Mouse (Mus musculus) G1E (cell line): Measurements from ENCODE around the gene Lrrc8e. TPM values are rescaled to one million over a fixed set of nuclear protein-coding genes. Genes with fewer than 3 reads are reported as not detected.

Experiments used
- ATAC-seq: 2 replicates; pipeline ENCODE4 v1.8.0; 2016; ENCODE audit warnings: mild to moderate bottlenecking; ENCODE audit not compliant: insufficient number of reproducible peaks, poor library complexity, low FRiP score, severe bottlenecking; ENCODE audit errors: extremely low read depth
- DNase-seq: peaks from one replicate; pipeline ENCODE4 v3.0.0; 2012; ENCODE audit warnings: low spot score
- H3K27me3 ChIP-seq: 2 replicates; pipeline ENCODE4 v1.6.1; 2012; ENCODE audit warnings: mild to moderate bottlenecking, low read length, inconsistent platforms; ENCODE audit not compliant: insufficient read depth
- H3K36me3 ChIP-seq: replicated peaks from 2 replicates; pipeline ENCODE3; 2012; ENCODE audit warnings: mild to moderate bottlenecking, inconsistent platforms
- H3K4me1 ChIP-seq: 2 replicates; pipeline ENCODE4 v1.6.1; 2012; ENCODE audit warnings: low read depth, low read length, inconsistent platforms, mixed read lengths; ENCODE audit not compliant: insufficient read depth
- H3K4me3 ChIP-seq: 2 replicates; pipeline ENCODE4 v1.5.1; 2012; ENCODE audit warnings: low read depth, mild to moderate bottlenecking, inconsistent platforms, low read length, moderate library complexity, mixed read lengths
- H3K9me3 ChIP-seq: replicated peaks from 2 replicates; pipeline ENCODE4 v1.6.1; 2012; ENCODE audit warnings: inconsistent platforms
- CTCF ChIP-seq: IDR thresholded peaks from 2 replicates; pipeline ENCODE4 v1.5.1; 2012; ENCODE audit warnings: low read depth, low read length, inconsistent platforms, mixed read lengths
- GATA1 ChIP-seq: IDR thresholded peaks from 2 replicates; pipeline ENCODE4 v1.6.1; 2012; ENCODE audit warnings: borderline replicate concordance, low read length, inconsistent platforms, mixed read lengths
- GATA2 ChIP-seq: IDR thresholded peaks from 2 replicates; pipeline ENCODE4 v1.6.1; 2012; ENCODE audit warnings: low read depth, low read length, inconsistent platforms, borderline replicate concordance
- POLR2AphosphoS5 ChIP-seq: IDR thresholded peaks from 2 replicates; pipeline ENCODE4 v1.6.1; 2012; ENCODE audit warnings: low read depth, low read length, inconsistent platforms; ENCODE audit not compliant: insufficient replicate concordance
- TAL1 ChIP-seq: conservative IDR thresholded peaks from 2 replicates; pipeline ENCODE4 v1.6.1; 2012; ENCODE audit warnings: low read depth, low read length, inconsistent platforms, mixed read lengths
- polyA plus RNA-seq: library from polyadenylated mRNA; stranded (reverse); fragments of >175 nt; gene quantifications from 2 replicates; pipeline ENCODE4 v1.2.3, GENCODE M21; 2012
- total RNA-seq, 2 experiments: library from RNA; stranded (forward) in 1 of 2; stranded (reverse) in 1 of 2; fragments of 200-1000 nt in 1 of 2; fragments of >200 nt in 1 of 2; fragmentation: Nextera tagmentation in 1 of 2; gene quantifications; 2 replicates each; pipeline ENCODE4 v1.2.3; 2014 to 2017

Lrrc8e gene
- total and polyA plus RNA-seq, 3 experiments = 0.04 to 2.6 (median 0.23) TPM

DNA sequence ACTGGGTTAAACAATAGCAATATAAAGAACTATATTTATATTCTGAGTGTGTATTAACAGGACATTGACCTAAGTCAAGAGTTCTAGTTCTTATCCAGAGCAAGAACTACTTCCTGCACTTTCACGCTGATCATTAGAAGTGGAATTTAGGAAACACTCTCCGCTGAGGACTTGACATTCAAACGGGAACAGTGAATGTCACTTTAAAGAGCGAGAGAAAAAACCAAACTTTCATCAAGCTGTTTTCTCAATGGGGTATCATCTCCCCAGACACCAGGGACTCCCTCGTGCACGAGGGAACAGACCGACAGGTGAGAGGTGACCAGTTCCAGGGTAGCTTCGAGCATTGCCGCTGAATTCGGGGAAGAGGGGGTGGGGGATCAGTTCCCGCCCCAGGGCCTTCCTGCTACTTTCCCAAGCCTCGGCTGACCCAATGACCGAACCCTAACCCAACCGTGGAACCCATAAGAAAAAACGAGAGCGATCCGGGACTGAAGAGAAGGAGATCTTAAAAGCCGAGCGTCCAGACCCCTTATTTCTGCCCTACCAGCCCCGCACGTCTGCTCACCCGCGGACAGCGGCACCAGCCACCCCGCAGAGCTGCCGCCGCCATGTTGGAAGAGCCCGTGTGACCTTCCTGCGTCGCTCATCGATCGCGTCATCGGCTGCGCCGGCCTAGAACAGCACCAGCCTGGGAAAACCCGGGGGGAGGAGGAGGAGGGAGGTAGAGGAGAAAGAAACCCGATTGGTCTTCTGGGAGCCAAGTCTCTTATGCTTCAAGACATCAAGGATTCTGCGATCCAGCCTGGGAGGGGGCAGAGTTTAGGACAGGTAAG lies 48.9 kb downstream of the Lrrc8e start, which contains the start of gene Timm44:
Gene Timm44, minus strand, starts transcription at position 639 of the 836 bp plus-strand sequence.
- Histone ChIP-seq H3K36me3 (peaks cover 35% of the 10 kb centered on the region), H3K9me3 (no peaks in the 10 kb centered on the region), H3K4me1 (peaks cover 32% of the 10 kb centered on the region), H3K27me3 (no peaks in the 10 kb centered on the region), H3K4me3 (peak within 1 kb of the TSS; percentile 87)
- DNase-seq = peak; percentile 87
- no peak for TF ChIP-seq GATA1
- TF ChIP-seq POLR2AphosphoS5 = no peak
- ATAC-seq = peak; percentile 95

- Histone ChIP-seq H3K4me1 (peaks cover 32% of the 10 kb centered on the region), H3K9me3 (no peaks in the 10 kb centered on the region), H3K27me3 (no peaks in the 10 kb centered on the region), H3K4me3 (peak overlapping the region; percentile 87), H3K36me3 (peaks cover 31% of the 10 kb centered on the region)
- no peak for ATAC-seq
- TF ChIP-seq GATA1 = no peak
- TF ChIP-seq CTCF = no peak
- TF ChIP-seq GATA2 = no peak
- no peak for TF ChIP-seq TAL1
- TF ChIP-seq POLR2AphosphoS5 = no peak
- no peak for DNase-seq
Observed at GRCm38 (mm10) chr8:4276111-4276465, 49.5 kb downstream of the Lrrc8e start.

Other genes with a start within 250 kb of the Lrrc8e start
- gene Cd209f, start 121.0 kb upstream of the Lrrc8e start, total RNA-seq (2014; fragmentation: Nextera tagmentation) = not detected in 2 replicates
- gene Cd209f, start 121.0 kb upstream of the Lrrc8e start, total RNA-seq (2017) = 0.38 TPM in 1 of 2 replicates, not detected in the other
- 0.04 TPM in 1 of 2 replicates, not detected in the other for gene Cd209f, start 121.0 kb upstream of the Lrrc8e start, polyA plus RNA-seq
- gene Cd209g, start 92.7 kb upstream of the Lrrc8e start, total RNA-seq (2014; fragmentation: Nextera tagmentation) = not detected in 2 replicates
- 0.05 and 0.06 TPM in 2 replicates for gene Cd209g, start 92.7 kb upstream of the Lrrc8e start, total RNA-seq (2017)
- not detected in 2 replicates for gene Cd209g, start 92.7 kb upstream of the Lrrc8e start, polyA plus RNA-seq
- 12.7 and 12.8 TPM in 2 replicates for gene Evi5l, start 60.3 kb upstream of the Lrrc8e start, total RNA-seq (2014; fragmentation: Nextera tagmentation)
- gene Evi5l, start 60.3 kb upstream of the Lrrc8e start, total RNA-seq (2017) = 8.5 and 13.1 TPM in 2 replicates
- 9.7 and 11.5 TPM in 2 replicates for gene Evi5l, start 60.3 kb upstream of the Lrrc8e start, polyA plus RNA-seq
- 0.29 and 0.60 TPM in 2 replicates for gene Prr36, start 9.4 kb upstream of the Lrrc8e start, total RNA-seq (2014; fragmentation: Nextera tagmentation)
- 0.16 and 0.23 TPM in 2 replicates for gene Prr36, start 9.4 kb upstream of the Lrrc8e start, total RNA-seq (2017)
- gene Prr36, start 9.4 kb upstream of the Lrrc8e start, polyA plus RNA-seq = 0.23 and 0.36 TPM in 2 replicates
- gene Map2k7, start 11.9 kb downstream of the Lrrc8e start, total RNA-seq (2014; fragmentation: Nextera tagmentation) = 35.3 and 42.2 TPM in 2 replicates
- gene Map2k7, start 11.9 kb downstream of the Lrrc8e start, total RNA-seq (2017) = 32.1 and 34.4 TPM in 2 replicates
- 151 and 153 TPM in 2 replicates for gene Map2k7, start 11.9 kb downstream of the Lrrc8e start, polyA plus RNA-seq
- 3.8 and 7.0 TPM in 2 replicates for gene Gm49320, start 12.0 kb downstream of the Lrrc8e start, total RNA-seq (2014; fragmentation: Nextera tagmentation)
- 0.23 TPM in 1 of 2 replicates, not detected in the other for gene Gm49320, start 12.0 kb downstream of the Lrrc8e start, total RNA-seq (2017)
- gene Gm49320, start 12.0 kb downstream of the Lrrc8e start, polyA plus RNA-seq = 0.24 and 2.3 TPM in 2 replicates
- 20.1 and 21.3 TPM in 2 replicates for gene Tgfbr3l, start 21.4 kb downstream of the Lrrc8e start, total RNA-seq (2014; fragmentation: Nextera tagmentation)
- 2.8 and 4.5 TPM in 2 replicates for gene Tgfbr3l, start 21.4 kb downstream of the Lrrc8e start, total RNA-seq (2017)
- gene Tgfbr3l, start 21.4 kb downstream of the Lrrc8e start, polyA plus RNA-seq = 34.8 and 35.0 TPM in 2 replicates
- 10.6 and 10.9 TPM in 2 replicates for gene Snapc2, start 26.3 kb downstream of the Lrrc8e start, total RNA-seq (2014; fragmentation: Nextera tagmentation)
- 9.1 and 13.5 TPM in 2 replicates for gene Snapc2, start 26.3 kb downstream of the Lrrc8e start, total RNA-seq (2017)
- 49.5 and 66.0 TPM in 2 replicates for gene Snapc2, start 26.3 kb downstream of the Lrrc8e start, polyA plus RNA-seq
- gene Ctxn1, start 32.4 kb downstream of the Lrrc8e start, total RNA-seq (2014; fragmentation: Nextera tagmentation) = 2.1 TPM in 1 of 2 replicates, not detected in the other
- 0.11 and 0.29 TPM in 2 replicates for gene Ctxn1, start 32.4 kb downstream of the Lrrc8e start, total RNA-seq (2017)
- 1.6 and 2.0 TPM in 2 replicates for gene Ctxn1, start 32.4 kb downstream of the Lrrc8e start, polyA plus RNA-seq
- gene Timm44, start 49.1 kb downstream of the Lrrc8e start, total RNA-seq (2014; fragmentation: Nextera tagmentation) = 81.8 and 94.6 TPM in 2 replicates
- gene Timm44, start 49.1 kb downstream of the Lrrc8e start, total RNA-seq (2017) = 113 and 123 TPM in 2 replicates
- 65.3 and 81.1 TPM in 2 replicates for gene Timm44, start 49.1 kb downstream of the Lrrc8e start, polyA plus RNA-seq
- gene Ccl25, start 98.4 kb downstream of the Lrrc8e start, total RNA-seq (2014; fragmentation: Nextera tagmentation) = 64.9 and 69.3 TPM in 2 replicates
- 16.0 and 18.1 TPM in 2 replicates for gene Ccl25, start 98.4 kb downstream of the Lrrc8e start, total RNA-seq (2017)
- 1.1 and 1.9 TPM in 2 replicates for gene Ccl25, start 98.4 kb downstream of the Lrrc8e start, polyA plus RNA-seq
- gene Elavl1, start 98.6 kb downstream of the Lrrc8e start, total RNA-seq (2014; fragmentation: Nextera tagmentation) = 162 and 168 TPM in 2 replicates
- gene Elavl1, start 98.6 kb downstream of the Lrrc8e start, total RNA-seq (2017) = 92.5 and 98.1 TPM in 2 replicates
- 110 and 125 TPM in 2 replicates for gene Elavl1, start 98.6 kb downstream of the Lrrc8e start, polyA plus RNA-seq